Mouse (Mus musculus) forebrain, embryonic 11.5 days (tissue): Measurements from ENCODE around the gene Serinc2. TPM values are rescaled to one million over a fixed set of nuclear protein-coding genes. Genes with fewer than 3 reads are reported as not detected.

ENCODE experiments used
- ATAC-seq: fragments of 200-750 bp; cut with Nextera tagmentation; replicated peaks from 2 replicates; pipeline ENCODE4 v1.8.0; 2017; ENCODE audit warnings: moderate TSS enrichment; ENCODE audit not compliant: low FRiP score
- DNase-seq: peaks from one replicate; pipeline ENCODE4 v3.0.0-alpha.2; 2017; ENCODE audit warnings: low spot score
- H3K27ac ChIP-seq: fragments of 300-500 bp; sonication (generic); 2 replicates; pipeline ENCODE4 v1.5.1; 2014; ENCODE audit warnings: low read depth, low read length
- H3K27me3 ChIP-seq: fragments of 300-500 bp; sonication (generic); 2 replicates; pipeline ENCODE4 v1.6.1; 2014; ENCODE audit warnings: mild to moderate bottlenecking, low read length, mixed read lengths; ENCODE audit not compliant: control insufficient read depth, insufficient read depth
- H3K36me3 ChIP-seq: fragments of 300-500 bp; sonication (generic); 2 replicates; pipeline ENCODE4 v1.6.1; 2014; ENCODE audit warnings: mild to moderate bottlenecking, low read length, moderate library complexity, mixed read lengths; ENCODE audit not compliant: control insufficient read depth, insufficient read depth
- H3K4me1 ChIP-seq: fragments of 300-500 bp; sonication (generic); replicated peaks from 2 replicates; pipeline ENCODE4 v1.6.1; 2014; ENCODE audit warnings: low read length, mixed read lengths; ENCODE audit not compliant: control insufficient read depth, insufficient read depth
- H3K4me2 ChIP-seq: fragments of 300-500 bp; sonication (generic); 2 replicates; pipeline ENCODE4 v1.6.1; 2014; ENCODE audit warnings: low read depth, mild to moderate bottlenecking, low read length, moderate library complexity, mixed read lengths; ENCODE audit not compliant: severe bottlenecking
- H3K4me3 ChIP-seq: fragments of 300-500 bp; sonication (generic); 2 replicates; pipeline ENCODE4 v1.5.1; 2014; ENCODE audit warnings: low read depth, low read length
- H3K9ac ChIP-seq: fragments of 300-500 bp; sonication (generic); 2 replicates; pipeline ENCODE4 v1.6.1; 2014; ENCODE audit warnings: low read length
- H3K9me3 ChIP-seq: fragments of 300-500 bp; sonication (generic); 2 replicates; pipeline ENCODE4 v1.6.1; 2016; ENCODE audit warnings: low read length, mixed read lengths; ENCODE audit not compliant: control insufficient read depth
- WGBS: fragments of 180-500 bp; shearing (Covaris S2); extraction: QIAGEN DNeasy Blood & Tissue Kit; methylation state at CpG from one replicate; pipeline ENCODE4 v1.1.7; 2014; 5-methylcytosine and 5-hydroxymethylcytosine counted together
- polyA plus RNA-seq: library from polyadenylated mRNA; unstranded; fragments of >200 nt; fragmentation: Nextera tagmentation; extraction: Ambion mirVana; gene quantifications from 2 replicates; pipeline ENCODE4 v1.2.1, GENCODE M21; 2014

Serinc2 gene
- polyA plus RNA-seq = 83.4 and 86.8 TPM in 2 replicates

DNA sequence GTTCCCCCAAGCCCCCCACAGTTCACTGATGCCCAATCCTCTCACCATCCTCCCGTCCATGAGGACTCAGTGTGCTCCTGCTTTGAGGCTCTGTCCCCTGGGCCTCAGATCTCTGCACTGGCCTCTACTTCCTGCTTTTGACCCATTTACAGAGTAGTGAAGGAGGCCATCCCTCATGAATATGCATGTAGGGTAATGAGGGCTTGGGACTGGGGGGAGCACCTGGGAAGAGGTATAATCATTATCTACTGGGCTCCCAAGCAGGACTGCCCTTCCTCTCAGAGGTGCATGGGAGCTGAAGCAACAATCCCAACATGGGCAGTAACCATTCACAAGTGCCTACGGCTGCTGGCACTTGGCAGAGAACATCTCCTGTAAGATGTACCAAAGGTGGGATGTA lies at the start of gene Serinc2:
Gene Serinc2, minus strand, starts transcription at position 101 of the 400 bp plus-strand sequence.
- WGBS = 61% methylated on average over 2 of the region's 2 CpGs
- no peaks in the 10 kb centered on the region for H3K36me3 ChIP-seq
- peaks cover 3% of the 10 kb centered on the region; the same call in 1 of the 2 replicates for H3K4me1 ChIP-seq
- no peak within 1 kb of the TSS for H3K9ac ChIP-seq
- no peak within 1 kb of the TSS for H3K4me3 ChIP-seq
- no peak within 1 kb of the TSS for H3K27ac ChIP-seq
- ATAC-seq = no peak
- H3K27me3 ChIP-seq = peaks cover 2% of the 10 kb centered on the region; the same call in 1 of the 2 replicates
- no peak within 1 kb of the TSS for H3K4me2 ChIP-seq
- H3K9me3 ChIP-seq = no peaks in the 10 kb centered on the region
- DNase-seq = no peak

DNA sequence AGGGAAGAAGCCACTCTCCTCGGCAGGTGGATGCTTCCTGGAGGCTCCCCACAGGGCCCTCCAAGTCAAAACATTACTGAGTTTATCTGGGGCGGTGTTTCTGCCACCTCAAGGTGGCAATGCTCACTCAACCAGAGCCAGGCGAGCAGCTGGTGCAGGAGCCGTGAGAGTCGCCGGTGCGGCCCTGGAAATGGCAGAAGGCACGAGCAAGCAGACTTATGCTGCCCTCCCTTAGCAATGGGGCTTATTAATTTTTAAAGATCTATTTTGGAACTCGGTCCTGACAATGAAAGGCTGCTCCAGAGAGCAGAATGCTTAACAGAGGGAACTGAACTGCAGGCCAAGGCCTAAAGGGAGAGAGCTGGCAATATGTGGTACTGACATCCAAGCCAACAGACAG lies 48.4 kb upstream of the Serinc2 start:
- H3K36me3 ChIP-seq = peaks cover 4% of the 10 kb centered on the region
- H3K27ac ChIP-seq = no peak overlapping the region
- H3K4me1 ChIP-seq = no peaks in the 10 kb centered on the region
- H3K9me3 ChIP-seq = no peaks in the 10 kb centered on the region
- H3K27me3 ChIP-seq = no peaks in the 10 kb centered on the region
- H3K9ac ChIP-seq = no peak overlapping the region
- no peak overlapping the region for H3K4me3 ChIP-seq
- no peak overlapping the region for H3K4me2 ChIP-seq
- DNase-seq (no peak), ATAC-seq (no peak)
- 88% methylated on average over 9 of the region's 9 CpGs for WGBS

DNA sequence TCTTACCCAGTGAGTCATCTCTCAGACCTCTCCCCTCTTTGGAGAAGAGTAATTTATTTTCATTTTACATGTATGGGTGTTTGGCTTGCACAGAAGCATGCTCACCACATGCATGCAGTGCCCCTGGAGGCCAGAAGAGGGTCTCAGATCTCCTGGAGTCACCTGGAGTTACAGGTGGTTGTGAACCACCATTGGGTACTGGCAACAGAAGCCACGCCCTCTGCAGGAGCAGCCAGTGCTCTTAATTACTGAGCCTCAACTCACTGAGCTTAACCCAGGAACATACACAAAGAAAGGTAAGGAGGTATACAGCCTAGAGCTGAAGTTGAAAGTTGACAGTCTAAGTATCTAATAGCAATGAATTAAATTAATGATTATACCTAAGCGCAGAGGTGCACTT lies 46.4 kb upstream of the Serinc2 start:
- no peaks in the 10 kb centered on the region for H3K27me3 ChIP-seq
- peaks cover 4% of the 10 kb centered on the region for H3K36me3 ChIP-seq
- ATAC-seq (no peak), DNase-seq (no peak)
- H3K9me3 ChIP-seq = no peaks in the 10 kb centered on the region
- H3K4me2 ChIP-seq = no peak overlapping the region
- 82% methylated on average over 2 of the region's 2 CpGs for WGBS
- no peak overlapping the region for H3K4me3 ChIP-seq
- H3K27ac ChIP-seq = no peak overlapping the region
- H3K4me1 ChIP-seq = no peaks in the 10 kb centered on the region
- H3K9ac ChIP-seq = no peak overlapping the region

DNA sequence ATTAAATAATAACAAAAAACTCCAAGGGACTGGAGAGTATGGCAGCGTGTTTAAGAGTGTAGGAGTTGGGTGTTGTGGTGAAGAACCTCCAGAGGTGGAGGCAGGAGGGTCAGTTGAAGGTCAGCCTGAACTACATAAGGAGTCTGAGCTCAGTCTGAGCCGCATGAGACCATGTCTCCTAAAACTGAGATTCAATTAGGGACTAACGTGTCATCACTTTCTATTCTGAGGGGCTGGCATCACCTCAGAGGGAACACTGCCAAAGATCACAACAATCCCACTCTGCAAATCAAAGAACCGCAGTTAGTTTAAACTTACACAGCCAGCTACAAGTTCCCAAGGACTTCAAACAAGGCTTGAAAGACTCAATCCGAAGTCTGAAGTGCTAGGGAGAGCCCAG lies 44.6 kb upstream of the Serinc2 start:
- peaks cover 4% of the 10 kb centered on the region for H3K36me3 ChIP-seq
- no peak overlapping the region for H3K9ac ChIP-seq
- no peak overlapping the region for H3K4me2 ChIP-seq
- no peaks in the 10 kb centered on the region for H3K4me1 ChIP-seq
- H3K27ac ChIP-seq = no peak overlapping the region
- no peak for ATAC-seq
- H3K9me3 ChIP-seq = no peaks in the 10 kb centered on the region
- no peak overlapping the region for H3K4me3 ChIP-seq
- DNase-seq = no peak
- 93% methylated on average over 5 of the region's 5 CpGs for WGBS
- no peaks in the 10 kb centered on the region for H3K27me3 ChIP-seq

DNA sequence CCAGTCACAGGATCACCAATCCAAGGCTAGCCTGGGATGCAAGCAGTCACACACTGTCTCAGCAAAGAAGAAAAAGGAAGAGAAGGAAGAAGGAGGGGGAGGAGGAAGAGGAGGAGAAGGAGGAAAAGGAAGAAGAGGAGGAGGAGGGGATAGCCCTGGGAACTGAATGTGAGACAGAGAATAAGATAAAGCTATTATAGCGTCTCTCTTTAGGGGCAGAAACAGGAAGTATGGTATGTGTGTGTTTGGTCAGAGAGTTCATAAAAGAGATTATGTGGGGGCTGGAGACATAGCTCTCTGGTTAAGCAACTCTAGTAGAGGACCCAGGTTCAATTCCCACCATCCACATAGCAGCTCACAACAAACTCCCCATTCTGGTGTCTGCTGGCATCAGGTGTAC lies 44.2 kb upstream of the Serinc2 start:
- 100% methylated on average over 1 of the region's 1 CpGs for whole genome bisulfite sequencing
- no peak for ATAC-seq

DNA sequence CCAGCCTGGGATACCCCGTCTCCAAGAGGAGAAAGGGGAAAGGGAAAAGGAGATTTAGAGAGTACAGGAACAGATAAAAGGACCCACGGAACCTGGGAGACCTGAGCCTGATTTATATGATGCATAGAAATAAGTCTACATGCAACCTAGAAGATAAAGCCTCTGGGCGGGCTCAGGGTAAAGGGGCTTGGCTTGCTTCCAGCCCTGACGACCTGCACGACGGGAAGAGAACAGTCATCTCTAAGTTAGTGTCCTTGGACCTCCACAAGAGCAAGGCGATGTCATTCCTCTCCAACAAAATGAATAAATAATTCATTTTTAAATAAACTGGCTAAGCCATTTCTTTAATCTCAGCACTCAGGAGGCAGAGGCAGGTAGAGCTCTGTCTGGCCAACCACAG lies 43.6 kb upstream of the Serinc2 start:
- Histone ChIP-seq H3K9ac (no peak overlapping the region), H3K36me3 (peaks cover 4% of the 10 kb centered on the region), H3K4me3 (no peak overlapping the region), H3K9me3 (no peaks in the 10 kb centered on the region), H3K4me1 (no peaks in the 10 kb centered on the region), H3K27me3 (no peaks in the 10 kb centered on the region), H3K27ac (no peak overlapping the region), H3K4me2 (no peak overlapping the region)
- ATAC-seq (no peak), DNase-seq (no peak)
- 92% methylated on average over 7 of the region's 7 CpGs for WGBS

More for the DNA sequence above, 44.2 kb upstream of the Serinc2 start:
- H3K36me3 ChIP-seq = peaks cover 4% of the 10 kb centered on the region
- no peaks in the 10 kb centered on the region for H3K9me3 ChIP-seq
- no peak overlapping the region for H3K4me2 ChIP-seq
- H3K27ac ChIP-seq = no peak overlapping the region
- no peak overlapping the region for H3K4me3 ChIP-seq
- H3K27me3 ChIP-seq = no peaks in the 10 kb centered on the region
- DNase-seq = no peak
- no peaks in the 10 kb centered on the region for H3K4me1 ChIP-seq
- no peak overlapping the region for H3K9ac ChIP-seq

DNA sequence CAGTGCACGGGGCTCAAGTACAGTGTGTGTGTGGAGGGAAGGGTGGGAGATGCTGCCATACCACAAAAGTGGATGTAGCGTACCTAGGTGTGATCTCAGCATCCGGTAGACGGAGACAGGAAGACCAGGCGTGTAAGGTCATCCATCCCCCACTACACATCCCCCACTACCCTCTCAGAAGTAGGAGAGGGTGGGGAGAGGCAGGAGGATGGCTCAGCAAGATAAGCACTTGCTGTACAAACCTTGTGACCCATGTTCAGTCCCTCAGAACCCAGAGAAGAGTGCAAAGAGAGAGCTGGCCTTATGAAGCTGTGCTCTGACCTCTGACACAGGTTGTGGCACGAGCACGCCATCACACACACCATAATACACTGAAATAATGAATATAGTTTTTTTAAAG lies 42.6 kb upstream of the Serinc2 start:
- Histone ChIP-seq H3K27me3 (no peaks in the 10 kb centered on the region), H3K4me3 (no peak overlapping the region), H3K36me3 (peaks cover 4% of the 10 kb centered on the region), H3K9ac (no peak overlapping the region), H3K9me3 (no peaks in the 10 kb centered on the region), H3K27ac (no peak overlapping the region), H3K4me1 (no peaks in the 10 kb centered on the region), H3K4me2 (no peak overlapping the region)
- no peak for ATAC-seq
- whole genome bisulfite sequencing = 93% methylated on average over 7 of the region's 7 CpGs
- DNase-seq = no peak

DNA sequence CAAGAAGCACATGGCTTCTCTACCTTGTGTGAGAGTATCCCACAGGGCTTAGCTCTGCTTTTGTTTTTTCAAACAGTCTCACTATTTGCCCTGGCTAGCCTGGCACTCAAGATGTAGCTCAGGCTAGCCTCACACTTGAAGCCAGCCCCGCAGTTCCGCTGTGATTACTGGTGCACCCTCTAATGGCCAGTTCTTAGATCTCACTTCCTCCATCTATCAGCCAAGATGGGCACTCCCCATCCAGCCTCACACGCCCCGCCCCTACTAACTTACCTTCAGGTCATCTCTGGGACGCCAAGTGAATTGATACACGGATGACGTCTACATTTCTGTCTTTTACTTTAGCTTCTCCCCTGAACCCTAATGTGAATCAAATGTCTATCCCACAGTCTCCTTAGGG lies 40.6 kb upstream of the Serinc2 start:
- Histone ChIP-seq H3K9ac (no peak overlapping the region), H3K27ac (no peak overlapping the region), H3K4me2 (no peak overlapping the region), H3K4me3 (no peak overlapping the region), H3K9me3 (no peaks in the 10 kb centered on the region), H3K27me3 (no peaks in the 10 kb centered on the region), H3K36me3 (no peaks in the 10 kb centered on the region), H3K4me1 (no peaks in the 10 kb centered on the region)
- ATAC-seq (no peak), DNase-seq (no peak)
- WGBS = 86% methylated on average over 7 of the region's 7 CpGs

DNA sequence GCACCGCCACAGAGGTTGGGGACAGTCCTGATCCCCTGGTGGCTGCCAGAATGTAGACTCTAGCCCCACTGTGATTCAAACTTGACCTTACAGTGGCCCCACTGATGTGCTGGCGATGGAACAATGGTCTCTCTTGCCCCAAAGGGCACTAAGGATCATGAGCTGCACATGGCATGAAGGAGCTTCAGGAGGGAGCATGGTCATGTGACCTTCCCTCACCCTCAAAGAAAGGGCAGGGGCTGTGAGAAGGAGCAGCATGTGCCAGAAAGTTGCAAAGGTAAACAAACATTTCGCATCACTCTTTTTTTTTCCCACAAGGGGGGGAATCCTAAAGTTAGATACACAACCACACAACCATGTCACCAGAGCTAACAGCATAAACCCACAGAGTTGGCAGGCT lies 39.1 kb upstream of the Serinc2 start:
- no peaks in the 10 kb centered on the region for H3K9me3 ChIP-seq

More for the DNA sequence above, 39.1 kb upstream of the Serinc2 start:
- Histone ChIP-seq H3K27me3 (no peaks in the 10 kb centered on the region), H3K4me2 (no peak overlapping the region), H3K4me3 (no peak overlapping the region), H3K9ac (no peak overlapping the region), H3K4me1 (no peaks in the 10 kb centered on the region), H3K27ac (no peak overlapping the region), H3K36me3 (no peaks in the 10 kb centered on the region)
- WGBS = 72% methylated on average over 3 of the region's 3 CpGs
- no peak for ATAC-seq
- DNase-seq = no peak
